Mouse (Mus musculus): ENCODE measurements around the gene Marveld3. TPM values are rescaled to one million over a fixed set of nuclear protein-coding genes. Genes with fewer than 3 reads are reported as not detected.

Marveld3 gene
- polyA plus RNA-seq, 1 experiment from 2014 or later, result 0.50 TPM

Other genes with a start within 250 kb of the Marveld3 start
- 9.2 and 10.0 TPM in 2 replicates for gene Atxn1l, start 224.5 kb downstream of the Marveld3 start, polyA plus RNA-seq (2016; fragmentation: Nextera tagmentation; extraction: Ambion mirVana)
- gene Ap1g1, start 183.6 kb downstream of the Marveld3 start, polyA plus RNA-seq (2016; fragmentation: Nextera tagmentation; extraction: Ambion mirVana), result 51.6 and 56.1 TPM in 2 replicates
- 3.7 and 4.0 TPM in 2 replicates for gene Phlpp2, start 93.7 kb downstream of the Marveld3 start, polyA plus RNA-seq (2016; fragmentation: Nextera tagmentation; extraction: Ambion mirVana)
- gene Tat, start 28.2 kb upstream of the Marveld3 start, polyA plus RNA-seq (2016; fragmentation: Nextera tagmentation; extraction: Ambion mirVana), result not detected in 2 replicates
- gene Chst4, start 77.5 kb upstream of the Marveld3 start, polyA plus RNA-seq (2016; fragmentation: Nextera tagmentation; extraction: Ambion mirVana), result not detected in 2 replicates
- gene Zfp612, start 117.5 kb upstream of the Marveld3 start, polyA plus RNA-seq (2016; fragmentation: Nextera tagmentation; extraction: Ambion mirVana), result 12.3 and 13.5 TPM in 2 replicates
- gene Gm21964, start 139.0 kb upstream of the Marveld3 start, polyA plus RNA-seq (2016; fragmentation: Nextera tagmentation; extraction: Ambion mirVana), result not detected in 2 replicates
- gene Gm17720, start 140.6 kb upstream of the Marveld3 start, polyA plus RNA-seq (2016; fragmentation: Nextera tagmentation; extraction: Ambion mirVana), result not detected in 2 replicates
- gene Calb2, start 206.0 kb upstream of the Marveld3 start, polyA plus RNA-seq (2016; fragmentation: Nextera tagmentation; extraction: Ambion mirVana), result 15.5 and 31.0 TPM in 2 replicates

Data from limb, embryonic 12.5 days (tissue).